Comparison of ENCODE assay signal across 22 mouse cellular contexts in genomic region chr13:44360725-44361290, GRCm38 (mm10).
DNase-seq lines count a peak whose midpoint lies in the region; ATAC-seq lines count a peak whose summit lies in the region.
"Had no signal": no experiment of that assay in that cellular context is flagged by ENCODE, and none has a peak within 500 bp of the region (broad histone marks: within the 10 kb centered on the region; RNA-seq: fewer than 3 reads in every experiment).

No protein-coding gene starts in this region.

- no peak overlapping the region for H3K4me3 ChIP-seq in midbrain, embryonic 14.5 days (replicated peaks; ENCODE audit: low read depth, low read length)
- H3K4me3 ChIP-seq in midbrain, embryonic 10.5 days, result no peak overlapping the region
- H3K4me3 ChIP-seq: hindbrain, embryonic 13.5 days; layer of hippocampus, adult 2 months; neural tube, embryonic 12.5 days; stomach, embryonic 15.5 days had no signal

- H3K27me3 ChIP-seq in midbrain, embryonic 14.5 days (ENCODE audit: control insufficient read depth, insufficient read depth, low read length), result 0 out of 2 replicates have a peak, but pooled peaks cover 3% of the 10 kb centered on the region
- peaks cover 53% of the 10 kb centered on the region for H3K27me3 ChIP-seq in midbrain, embryonic 10.5 days (ENCODE audit: low read depth, poor library complexity, severe bottlenecking)
- H3K27me3 ChIP-seq: hindbrain, embryonic 13.5 days; neural tube, embryonic 12.5 days; stomach, embryonic 15.5 days had no signal

- no peak overlapping the region for H3K27ac ChIP-seq in midbrain, embryonic 14.5 days (replicated peaks; ENCODE audit: low read depth, low read length)
- no peak overlapping the region for H3K27ac ChIP-seq in midbrain, embryonic 10.5 days (replicated peaks)
- H3K27ac ChIP-seq: hindbrain, embryonic 13.5 days; layer of hippocampus, adult 2 months; macrophage; neural tube, embryonic 12.5 days; stomach, embryonic 15.5 days had no signal

- peaks cover 2% of the 10 kb centered on the region for H3K4me1 ChIP-seq in midbrain, embryonic 14.5 days (ENCODE audit: control insufficient read depth, insufficient read depth, low read length)
- H3K4me1 ChIP-seq in midbrain, embryonic 10.5 days, result peaks cover 53% of the 10 kb centered on the region

- peak; percentile 76 for ATAC-seq in frontal cortex, adult (ENCODE audit: low TSS enrichment)
- ATAC-seq in midbrain, embryonic 14.5 days (ENCODE audit: low FRiP score, low TSS enrichment), result no peak
- ATAC-seq: intestine, embryonic 16.5 days; lung, postnatal 0 days had no signal

- no peak for DNase-seq in frontal cortex, postnatal 14 days (ENCODE audit: low spot score in 2 of 2)
- peak; percentile 62 for DNase-seq in midbrain, embryonic 14.5 days
- no peak for DNase-seq in midbrain, embryonic 10.5 days (ENCODE audit: low spot score)
- DNase-seq in brain, adult 2 months (ENCODE audit: low read depth, low spot score), result peak; percentile 58
- DNase-seq in retina, postnatal 7 days (ENCODE audit: low read depth, low spot score), result peak; percentile 17
- no peak for DNase-seq in embryo, embryonic 10 days (ENCODE audit: low spot score)
- DNase-seq: adrenal gland, postnatal 25 days; B cell, adult 2 months; cerebellum, adult 11-12 months; heart, postnatal 10 days; kidney, postnatal 25 days; right cerebral cortex, adult 18-20 months; right cerebral cortex, postnatal 4 days had no signal

- H3K4me2 ChIP-seq in midbrain, embryonic 14.5 days (ENCODE audit: low read length), result no peak overlapping the region
- H3K4me2 ChIP-seq: heart, embryonic 11.5 days; hindbrain, embryonic 13.5 days; neural tube, embryonic 12.5 days; stomach, embryonic 15.5 days had no signal

- WGBS in midbrain, embryonic 14.5 days, result 22% methylated on average over 15 of the region's 15 CpGs
- WGBS in midbrain, embryonic 10.5 days, result 60% methylated on average over 15 of the region's 15 CpGs

- no peaks in the 10 kb centered on the region for H3K36me3 ChIP-seq in midbrain, embryonic 14.5 days (ENCODE audit: control insufficient read depth, insufficient read depth, low read length)
- H3K36me3 ChIP-seq in midbrain, embryonic 10.5 days, result no peaks in the 10 kb centered on the region
- H3K36me3 ChIP-seq: hindbrain, embryonic 13.5 days; neural tube, embryonic 12.5 days; stomach, embryonic 15.5 days had no signal

- H3K9me3 ChIP-seq in midbrain, embryonic 14.5 days (ENCODE audit: control insufficient read depth, low read length), result no peaks in the 10 kb centered on the region
- no peaks in the 10 kb centered on the region for H3K9me3 ChIP-seq in midbrain, embryonic 10.5 days (replicated peaks)
- H3K9me3 ChIP-seq: hindbrain, embryonic 13.5 days; neural tube, embryonic 12.5 days; stomach, embryonic 15.5 days had no signal

- H3K9ac ChIP-seq in midbrain, embryonic 14.5 days (replicated peaks; ENCODE audit: low read length), result no peak overlapping the region
- H3K9ac ChIP-seq: hindbrain, embryonic 13.5 days; neural tube, embryonic 12.5 days; stomach, embryonic 15.5 days had no signal

Comparison
In these comparisons a context has a peak if more than half of its experiments do, and no peak if none do; other contexts are left out.
1. DNase-seq: peak in midbrain, embryonic 14.5 days (single experiment), brain, adult 2 months (single experiment) and retina, postnatal 7 days (single experiment); none in frontal cortex, postnatal 14 days (0 of 2), midbrain, embryonic 10.5 days (single experiment) and embryo, embryonic 10 days (single experiment).